Mouse (Mus musculus): ENCODE measurements at regions not wholly inside any gene's neighbourhood (a gene's known extent, or its start where the extent isn't known, plus 50 kb on each side); places are given as distances from the start of the nearest gene placed in this dataset.

GRCm38 (mm10) chr5:69665555-69665954, 73.4 kb upstream of the Gnpda2 start:
- no peak for DNase-seq

- no peak for DNase-seq
Observed at GRCm38 (mm10) chr5:69663961-69664360, 71.8 kb upstream of the Gnpda2 start.

Data from right cerebral cortex, postnatal 25 days (tissue).